Mouse (Mus musculus) midbrain, embryonic 13.5 days (tissue): Measurements from ENCODE around the gene Nipsnap3a. TPM values are rescaled to one million over a fixed set of nuclear protein-coding genes. Genes with fewer than 3 reads are reported as not detected.

Source experiments
- ATAC-seq: fragments of 200-750 bp; cut with Nextera tagmentation; 2 replicates; pipeline ENCODE4 v1.8.0; 2017; ENCODE audit warnings: mild to moderate bottlenecking, moderate TSS enrichment, moderate library complexity
- H3K27ac ChIP-seq: fragments of 300-500 bp; sonication (generic); 2 replicates; pipeline ENCODE4 v1.5.1; 2015; ENCODE audit warnings: inconsistent platforms, mild to moderate bottlenecking, moderate library complexity
- H3K27me3 ChIP-seq: fragments of 300-500 bp; sonication (generic); 2 replicates; pipeline ENCODE4 v1.6.1; 2015; ENCODE audit warnings: mild to moderate bottlenecking, inconsistent platforms
- H3K36me3 ChIP-seq: fragments of 300-500 bp; sonication (generic); 2 replicates; pipeline ENCODE4 v1.6.1; 2015; ENCODE audit warnings: mild to moderate bottlenecking, inconsistent platforms
- H3K4me1 ChIP-seq: fragments of 300-500 bp; sonication (generic); replicated peaks from 2 replicates; pipeline ENCODE4 v1.6.1; 2015; ENCODE audit warnings: inconsistent platforms
- H3K4me2 ChIP-seq: fragments of 300-500 bp; sonication (generic); replicated peaks from 2 replicates; pipeline ENCODE4 v1.6.1; 2015; ENCODE audit warnings: moderate library complexity, mild to moderate bottlenecking, inconsistent platforms
- H3K4me3 ChIP-seq: fragments of 300-500 bp; sonication (generic); replicated peaks from 2 replicates; pipeline ENCODE4 v1.5.1; 2015; ENCODE audit warnings: mild to moderate bottlenecking, inconsistent platforms
- H3K9ac ChIP-seq: fragments of 300-500 bp; sonication (generic); replicated peaks from 2 replicates; pipeline ENCODE4 v1.6.1; 2015; ENCODE audit warnings: mild to moderate bottlenecking, inconsistent platforms
- H3K9me3 ChIP-seq: fragments of 300-500 bp; sonication (generic); 2 replicates; pipeline ENCODE4 v1.6.1; 2016; ENCODE audit warnings: mild to moderate bottlenecking, inconsistent platforms
- WGBS: fragments of 180-500 bp; shearing (Covaris S2); methylation state at CpG from one replicate; pipeline ENCODE4 v1.1.7; 2015; 5-methylcytosine and 5-hydroxymethylcytosine counted together
- polyA plus RNA-seq: library from polyadenylated mRNA; unstranded; fragments of >200 nt; fragmentation: Nextera tagmentation; extraction: Ambion mirVana; gene quantifications from 2 replicates; pipeline ENCODE4 v1.2.1, GENCODE M21; 2015

Gene Nipsnap3a
- not detected in 2 replicates for polyA plus RNA-seq

GRCm38 (mm10) chr4:52989248-52989647 lies at the start of gene Nipsnap3a:
Nipsnap3a (plus strand) TSS chr4:52989272.
- H3K9ac ChIP-seq = no peak within 1 kb of the TSS
- H3K4me2 ChIP-seq = peak within 1 kb of the TSS; percentile 43
- peak; percentile 63 for ATAC-seq

GRCm38 (mm10) chr4:52946665-52947064 lies 42.4 kb upstream of the Nipsnap3a start:
- H3K27ac ChIP-seq = no peak overlapping the region
- no peak for ATAC-seq
- no peak overlapping the region for H3K9ac ChIP-seq
- no peak overlapping the region for H3K4me2 ChIP-seq
- H3K4me3 ChIP-seq = no peak overlapping the region
- H3K4me1 ChIP-seq = no peaks in the 10 kb centered on the region
- no peaks in the 10 kb centered on the region for H3K27me3 ChIP-seq
- no peaks in the 10 kb centered on the region for H3K9me3 ChIP-seq
- H3K36me3 ChIP-seq = no peaks in the 10 kb centered on the region

More at GRCm38 (mm10) chr4:52989248-52989647, at the start of gene Nipsnap3a:
- H3K27ac ChIP-seq = no peak within 1 kb of the TSS
- H3K9me3 ChIP-seq = no peaks in the 10 kb centered on the region
- WGBS = 36% methylated on average over 12 of the region's 12 CpGs
- peaks cover 4% of the 10 kb centered on the region; the same call in 1 of the 2 replicates for H3K4me1 ChIP-seq
- H3K27me3 ChIP-seq = no peaks in the 10 kb centered on the region
- no peaks in the 10 kb centered on the region for H3K36me3 ChIP-seq
- peak within 1 kb of the TSS; percentile 11; the same call in 1 of the 2 replicates for H3K4me3 ChIP-seq

- H3K27me3 ChIP-seq = no peaks in the 10 kb centered on the region
- 76% methylated on average over 2 of the region's 2 CpGs for WGBS
- H3K4me1 ChIP-seq = no peaks in the 10 kb centered on the region
- H3K27ac ChIP-seq = no peak overlapping the region
- H3K9me3 ChIP-seq = no peaks in the 10 kb centered on the region
- H3K4me2 ChIP-seq = no peak overlapping the region
- no peak overlapping the region for H3K9ac ChIP-seq
- H3K4me3 ChIP-seq = no peak overlapping the region
- ATAC-seq = no peak
- H3K36me3 ChIP-seq = no peaks in the 10 kb centered on the region
Observed at GRCm38 (mm10) chr4:52949005-52949404, 40.1 kb upstream of the Nipsnap3a start.

GRCm38 (mm10) chr4:52958693-52959092 lies 30.4 kb upstream of the Nipsnap3a start:
- Histone ChIP-seq H3K27me3 (no peaks in the 10 kb centered on the region), H3K9ac (no peak overlapping the region), H3K9me3 (no peaks in the 10 kb centered on the region), H3K4me2 (no peak overlapping the region), H3K27ac (no peak overlapping the region), H3K4me3 (no peak overlapping the region), H3K4me1 (no peaks in the 10 kb centered on the region), H3K36me3 (no peaks in the 10 kb centered on the region)
- WGBS = 47% methylated on average over 4 of the region's 4 CpGs
- peak; percentile 43; the same call in 1 of the 2 replicates for ATAC-seq

GRCm38 (mm10) chr4:52964247-52964646 lies 24.8 kb upstream of the Nipsnap3a start, which contains the start of gene Olfr270:
Olfr270 (plus strand) TSS chr4:52964547.
- ATAC-seq = no peak
- Histone ChIP-seq H3K4me2 (no peak within 1 kb of the TSS), H3K9ac (no peak within 1 kb of the TSS), H3K4me1 (no peaks in the 10 kb centered on the region), H3K27me3 (no peaks in the 10 kb centered on the region), H3K36me3 (no peaks in the 10 kb centered on the region), H3K4me3 (no peak within 1 kb of the TSS), H3K9me3 (no peaks in the 10 kb centered on the region), H3K27ac (no peak within 1 kb of the TSS)

GRCm38 (mm10) chr4:52985216-52985615 lies 3.9 kb upstream of the Nipsnap3a start:
- Histone ChIP-seq H3K9me3 (no peaks in the 10 kb centered on the region), H3K9ac (no peak overlapping the region), H3K27me3 (no peaks in the 10 kb centered on the region), H3K36me3 (no peaks in the 10 kb centered on the region), H3K27ac (no peak overlapping the region), H3K4me3 (no peak overlapping the region), H3K4me2 (no peak overlapping the region), H3K4me1 (peaks cover 4% of the 10 kb centered on the region; the same call in 1 of the 2 replicates)
- ATAC-seq = peak; percentile 62
- 72% methylated on average over 2 of the region's 2 CpGs for WGBS

- no peak overlapping the region for H3K4me3 ChIP-seq
- no peak overlapping the region for H3K9ac ChIP-seq
- no peaks in the 10 kb centered on the region for H3K36me3 ChIP-seq
- H3K27me3 ChIP-seq = no peaks in the 10 kb centered on the region
- peaks cover 4% of the 10 kb centered on the region; the same call in 1 of the 2 replicates for H3K4me1 ChIP-seq
- no peak overlapping the region for H3K4me2 ChIP-seq
- WGBS = 89% methylated on average over 2 of the region's 2 CpGs
- ATAC-seq = no peak
- no peaks in the 10 kb centered on the region for H3K9me3 ChIP-seq
- H3K27ac ChIP-seq = no peak overlapping the region
Observed at GRCm38 (mm10) chr4:52986266-52986665, 2.8 kb upstream of the Nipsnap3a start.

GRCm38 (mm10) chr4:52999449-52999848 lies 10.4 kb downstream of the Nipsnap3a start:
- H3K4me3 ChIP-seq = no peak overlapping the region
- no peak overlapping the region for H3K9ac ChIP-seq
- no peaks in the 10 kb centered on the region for H3K36me3 ChIP-seq
- 94% methylated on average over 6 of the region's 6 CpGs for WGBS
- no peak overlapping the region for H3K27ac ChIP-seq
- ATAC-seq = no peak
- no peaks in the 10 kb centered on the region for H3K4me1 ChIP-seq
- H3K9me3 ChIP-seq = no peaks in the 10 kb centered on the region
- no peaks in the 10 kb centered on the region for H3K27me3 ChIP-seq
- H3K4me2 ChIP-seq = no peak overlapping the region

GRCm38 (mm10) chr4:53000154-53000553 lies 11.1 kb downstream of the Nipsnap3a start:
- no peaks in the 10 kb centered on the region for H3K4me1 ChIP-seq
- no peak overlapping the region for H3K9ac ChIP-seq
- 90% methylated on average over 8 of the region's 8 CpGs for WGBS
- no peak overlapping the region for H3K4me3 ChIP-seq
- H3K4me2 ChIP-seq = no peak overlapping the region
- H3K9me3 ChIP-seq = no peaks in the 10 kb centered on the region
- ATAC-seq = no peak
- H3K27me3 ChIP-seq = no peaks in the 10 kb centered on the region
- no peak overlapping the region for H3K27ac ChIP-seq
- no peaks in the 10 kb centered on the region for H3K36me3 ChIP-seq

- H3K9ac ChIP-seq = no peak overlapping the region
- no peak overlapping the region for H3K27ac ChIP-seq
- peaks cover 3% of the 10 kb centered on the region; the same call in 1 of the 2 replicates for H3K36me3 ChIP-seq
- no peak overlapping the region for H3K4me3 ChIP-seq
- no peak overlapping the region for H3K4me2 ChIP-seq
- no peaks in the 10 kb centered on the region for H3K27me3 ChIP-seq
- ATAC-seq = no peak
- WGBS = 72% methylated on average over 4 of the region's 4 CpGs
- H3K9me3 ChIP-seq = no peaks in the 10 kb centered on the region
- H3K4me1 ChIP-seq = peaks cover 8% of the 10 kb centered on the region
Observed at GRCm38 (mm10) chr4:53009183-53009582, 20.1 kb downstream of the Nipsnap3a start.

- no peaks in the 10 kb centered on the region for H3K9me3 ChIP-seq
- 96% methylated on average over 4 of the region's 4 CpGs for WGBS
- peaks cover 8% of the 10 kb centered on the region for H3K4me1 ChIP-seq
- no peak overlapping the region for H3K4me2 ChIP-seq
- peaks cover 9% of the 10 kb centered on the region for H3K36me3 ChIP-seq
- H3K27ac ChIP-seq = no peak overlapping the region
- no peak overlapping the region for H3K4me3 ChIP-seq
- H3K9ac ChIP-seq = no peak overlapping the region
- no peak for ATAC-seq
- H3K27me3 ChIP-seq = no peaks in the 10 kb centered on the region
Observed at GRCm38 (mm10) chr4:53009871-53010270, 20.8 kb downstream of the Nipsnap3a start.

GRCm38 (mm10) chr4:53011732-53012361 lies 22.8 kb downstream of the Nipsnap3a start, which contains the start of gene Nipsnap3b:
Nipsnap3b (plus strand) TSS chr4:53011880.
- H3K27ac ChIP-seq = peak within 1 kb of the TSS; percentile 89
- under 1% methylated on average over 53 of the region's 63 CpGs for WGBS
- peak; percentile 96 for ATAC-seq

More at GRCm38 (mm10) chr4:53011732-53012361, 22.8 kb downstream of the Nipsnap3a start, which contains the start of gene Nipsnap3b:
- H3K9ac ChIP-seq = peak within 1 kb of the TSS; percentile 69
- peaks cover 8% of the 10 kb centered on the region for H3K4me1 ChIP-seq
- H3K27me3 ChIP-seq = no peaks in the 10 kb centered on the region
- H3K9me3 ChIP-seq = peaks cover 9% of the 10 kb centered on the region; the same call in 1 of the 2 replicates
- H3K4me2 ChIP-seq = peak within 1 kb of the TSS; percentile 54
- peaks cover 26% of the 10 kb centered on the region for H3K36me3 ChIP-seq
- peak within 1 kb of the TSS; percentile 62 for H3K4me3 ChIP-seq
